ENCODE assay signal across 23 mouse cellular contexts in the genomic region with DNA sequence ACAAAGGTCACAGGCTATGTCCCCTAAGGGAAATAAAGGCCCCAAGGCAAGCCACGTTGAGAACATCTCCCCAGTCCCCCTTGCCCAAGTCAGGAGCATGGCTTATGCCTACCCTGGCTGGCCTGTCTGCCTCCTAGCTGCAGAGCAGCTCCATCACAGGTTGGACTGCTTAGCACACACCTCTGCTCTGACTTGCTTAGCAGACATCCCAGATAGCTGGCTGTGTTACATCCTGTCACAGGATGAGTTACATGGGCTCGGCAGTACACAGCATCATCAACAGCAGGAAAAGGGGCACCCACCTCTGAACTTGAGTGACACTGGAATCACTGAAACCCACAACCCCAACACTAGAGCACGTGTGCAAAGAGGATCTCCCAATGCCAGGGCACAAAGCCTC. TPM values are rescaled to one million over a fixed set of nuclear protein-coding genes. Genes with fewer than 3 reads are reported as not detected.
A peak's percentile ranks its signal among the peaks of the same experiment; 100 is the strongest.
DNase-seq lines count a peak whose midpoint lies in the region; ATAC-seq and TF ChIP-seq lines count a peak whose summit lies in the region.
"Had no signal": no experiment of that assay in that cellular context is flagged by ENCODE, and none has a peak within 500 bp of the region (broad histone marks: within the 10 kb centered on the region; RNA-seq: fewer than 3 reads in every experiment).

No protein-coding gene starts in this region.

- no peak overlapping the region for H3K4me2 ChIP-seq in forebrain, embryonic 11.5 days (ENCODE audit: low read depth, low read length, severe bottlenecking)
- H3K4me2 ChIP-seq: embryonic facial prominence, embryonic 15.5 days; hindbrain, embryonic 13.5 days; liver, embryonic 15.5 days had no signal

- no peaks in the 10 kb centered on the region for H3K27me3 ChIP-seq in forebrain, embryonic 10.5 days (ENCODE audit: poor library complexity, severe bottlenecking)
- H3K27me3 ChIP-seq in forebrain, embryonic 11.5 days (ENCODE audit: control insufficient read depth, insufficient read depth, low read length): no peaks in the 10 kb centered on the region
- H3K27me3 ChIP-seq: embryonic facial prominence, embryonic 15.5 days; hindbrain, embryonic 13.5 days; liver, embryonic 15.5 days had no signal

- no peak for DNase-seq in layer of hippocampus, adult 2 months (ENCODE audit: low spot score in 2 of 2)
- DNase-seq in layer of hippocampus, adult 8-10 months (ENCODE audit: low spot score in 2 of 2): no peak
- DNase-seq in CD4-positive helper T cell, adult 2 months (ENCODE audit: low read depth, low spot score): peak; percentile 14
- DNase-seq in T-cell, adult 2 months (ENCODE audit: low spot score): peak; percentile 65
- peak; percentile 52 for DNase-seq in naive thymus-derived CD4-positive, alpha-beta T cell, adult 2 months (ENCODE audit: low read depth)
- no peak for DNase-seq in forebrain, embryonic 10.5 days (ENCODE audit: extremely low spot score, low spot score)
- DNase-seq in forebrain, embryonic 11.5 days (ENCODE audit: low spot score): no peak
- DNase-seq: adrenal gland, postnatal 36 days; cerebellum, adult 11 months; cerebellum, adult 9-11 months; gastrocnemius, postnatal 14 days; heart, adult 18-20 months; heart, postnatal 36 days; kidney, adult 11 months; retina, postnatal 1 day; thymus, postnatal 25 days had no signal

- H3K9me3 ChIP-seq in forebrain, embryonic 10.5 days: no peaks in the 10 kb centered on the region
- H3K9me3 ChIP-seq in forebrain, embryonic 11.5 days (ENCODE audit: control insufficient read depth, low read length): no peaks in the 10 kb centered on the region
- H3K9me3 ChIP-seq: embryonic facial prominence, embryonic 15.5 days; hindbrain, embryonic 13.5 days; limb, embryonic 10.5 days; liver, embryonic 15.5 days; midbrain, embryonic 10.5 days had no signal

- no peak overlapping the region for H3K27ac ChIP-seq in layer of hippocampus, adult 2 months
- H3K27ac ChIP-seq in forebrain, embryonic 10.5 days: no peak overlapping the region
- H3K27ac ChIP-seq in forebrain, embryonic 11.5 days (ENCODE audit: low read depth, low read length): no peak overlapping the region
- H3K27ac ChIP-seq: embryonic facial prominence, embryonic 15.5 days; hindbrain, embryonic 13.5 days; limb, embryonic 10.5 days; liver, embryonic 15.5 days; midbrain, embryonic 10.5 days had no signal

- peak; percentile 7; the same call in 1 of the 2 replicates for TF ChIP-seq CTCF in layer of hippocampus, adult 2 months (conservative IDR thresholded peaks at IDR 0.05)

- peaks cover 84% of the 10 kb centered on the region for H3K36me3 ChIP-seq in forebrain, embryonic 10.5 days (replicated peaks)
- no peaks in the 10 kb centered on the region; the same call in 1 of the 2 replicates for H3K36me3 ChIP-seq in forebrain, embryonic 11.5 days (ENCODE audit: control insufficient read depth, insufficient read depth, low read length)

- no peak overlapping the region for H3K4me3 ChIP-seq in layer of hippocampus, adult 2 months
- no peak overlapping the region for H3K4me3 ChIP-seq in forebrain, embryonic 10.5 days
- no peak overlapping the region for H3K4me3 ChIP-seq in forebrain, embryonic 11.5 days (ENCODE audit: low read depth, low read length)
- H3K4me3 ChIP-seq: embryonic facial prominence, embryonic 15.5 days; hindbrain, embryonic 13.5 days; limb, embryonic 10.5 days; liver, embryonic 15.5 days; midbrain, embryonic 10.5 days had no signal

- no peak overlapping the region for H3K9ac ChIP-seq in forebrain, embryonic 11.5 days (ENCODE audit: low read length)
- H3K9ac ChIP-seq: embryonic facial prominence, embryonic 15.5 days; hindbrain, embryonic 13.5 days; liver, embryonic 15.5 days had no signal

- ATAC-seq in forebrain, embryonic 11.5 days (replicated peaks; ENCODE audit: low FRiP score): no peak
- ATAC-seq: forebrain, embryonic 16.5 days; lung, postnatal 0 days had no signal

- H3K4me1 ChIP-seq in forebrain, embryonic 10.5 days: no peaks in the 10 kb centered on the region
- no peaks in the 10 kb centered on the region for H3K4me1 ChIP-seq in forebrain, embryonic 11.5 days (replicated peaks; ENCODE audit: control insufficient read depth, insufficient read depth, low read length)
- H3K4me1 ChIP-seq: embryonic facial prominence, embryonic 15.5 days; hindbrain, embryonic 13.5 days; limb, embryonic 10.5 days; midbrain, embryonic 10.5 days had no signal

- 86% methylated on average over 3 of the region's 3 CpGs for WGBS in forebrain, embryonic 10.5 days
- 90% methylated on average over 3 of the region's 3 CpGs for WGBS in forebrain, embryonic 11.5 days

RNA-seq across cellular contexts. Expression of gene Otulin, which starts 25.2 kb away (rescaled TPM):
- total RNA-seq in layer of hippocampus, adult 2 months (2021): 10 to 100 TPM; 19.4 to 23.1 TPM
- total RNA-seq in layer of hippocampus, adult 8-10 months (2022): 10 to 100 TPM; 18.4 to 25.5 (median 21.9) TPM
- 33.5 and 33.6 TPM in 2 replicates for polyA plus RNA-seq in forebrain, embryonic 10.5 days (2016; fragmentation: Nextera tagmentation; extraction: Ambion mirVana)
- 35.7 and 44.0 TPM in 2 replicates for polyA plus RNA-seq in forebrain, embryonic 11.5 days (2014; fragmentation: Nextera tagmentation; extraction: Ambion mirVana)

Comparison
In these comparisons a context has a peak if more than half of its experiments do, and no peak if none do; other contexts are left out.
1. DNase-seq: peak in CD4-positive helper T cell, adult 2 months (single experiment), T-cell, adult 2 months (single experiment) and naive thymus-derived CD4-positive, alpha-beta T cell, adult 2 months (single experiment); none in layer of hippocampus, adult 2 months (0 of 2), layer of hippocampus, adult 8-10 months (0 of 2), forebrain, embryonic 10.5 days (single experiment) and forebrain, embryonic 11.5 days (single experiment).